Mouse (Mus musculus) brain, adult 2 months (tissue): Measurements from ENCODE around the gene Gm42957.
A peak's percentile ranks its signal among the peaks of the same experiment; 100 is the strongest.
"Not testable (repeated sequence)": the region's sequence is repeated elsewhere in the genome, so short reads cannot be mapped to it uniquely, and the experiment has no call there.

Experiments
- DNase-seq: peaks from one replicate; pipeline ENCODE4 v3.0.0; 2011; ENCODE audit warnings: low read depth, low spot score

Gm42957 gene

DNA sequence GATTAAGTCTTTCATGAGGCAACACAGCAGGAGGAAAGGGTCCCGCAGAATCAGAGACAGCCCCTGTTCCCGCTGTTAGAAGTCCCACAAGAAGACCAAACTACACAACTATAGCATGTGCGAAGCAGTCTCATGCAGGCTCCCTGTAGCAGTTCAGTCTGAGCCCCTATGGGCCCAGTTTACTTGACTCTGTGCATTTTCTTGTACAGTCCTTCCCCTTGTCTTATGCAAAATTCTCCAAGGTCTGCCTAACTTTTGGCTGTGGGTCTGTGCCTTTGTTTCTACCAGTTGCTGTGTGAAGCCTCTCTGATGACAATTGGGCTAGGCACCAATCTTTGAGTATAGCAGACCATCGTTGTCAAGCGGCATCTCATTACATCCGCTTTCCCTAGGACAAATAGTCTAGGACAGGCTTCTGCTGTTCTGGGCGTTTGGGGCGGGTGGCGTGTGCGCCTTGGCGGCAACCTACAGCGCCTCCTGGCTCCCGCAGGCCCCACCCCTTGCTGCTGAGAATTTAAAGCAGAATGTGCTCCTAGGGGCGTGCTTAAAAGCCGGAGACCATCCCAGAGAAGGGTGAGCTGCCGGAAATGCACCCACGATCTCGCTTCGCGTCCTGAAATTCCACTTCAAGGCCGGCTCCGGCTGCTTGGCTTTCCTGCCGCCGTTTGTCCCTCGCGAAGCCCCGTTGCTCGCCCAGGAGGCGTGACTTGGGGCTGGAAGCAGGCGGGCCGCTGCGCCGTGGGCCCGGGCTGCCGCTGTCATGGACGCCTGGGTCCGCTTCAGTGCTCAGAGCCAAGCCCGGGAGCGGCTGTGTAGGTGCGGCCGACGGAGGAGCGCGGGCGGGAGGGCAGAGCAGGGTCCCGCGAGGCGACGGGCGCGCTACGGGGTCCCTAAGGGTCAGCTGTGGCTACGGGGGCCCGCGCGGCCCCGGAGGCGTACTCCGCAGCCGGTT lies at the start of gene Gm42957, which contains the start of gene Pex11b:
Gene Gm42957, plus strand, starts transcription at position 547 of the 952 bp plus-strand sequence.
Gene Pex11b, plus strand, starts transcription at position 449 of the 952 bp plus-strand sequence.
- DNase-seq, result peak; percentile 96

DNA sequence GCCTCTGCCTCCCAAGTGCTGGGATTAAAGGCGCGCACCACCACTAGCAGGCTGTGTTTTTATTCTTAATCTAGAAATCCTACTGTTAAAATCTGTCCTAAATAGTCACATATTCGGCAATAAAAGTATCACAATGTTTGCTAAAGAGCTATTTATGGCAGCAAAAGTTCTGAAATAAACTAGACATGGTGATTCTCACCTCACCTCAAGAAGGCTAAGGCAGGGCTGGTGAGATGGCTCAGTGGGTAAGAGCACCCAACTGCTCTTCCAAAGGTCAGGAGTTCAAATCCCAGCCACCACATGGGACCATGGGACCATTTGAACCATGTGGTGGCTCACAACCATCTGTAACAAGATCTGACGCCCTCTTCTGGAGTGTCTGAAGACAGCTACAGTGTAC lies 44.6 kb upstream of the Gm42957 start:
- no peak for DNase-seq

DNA sequence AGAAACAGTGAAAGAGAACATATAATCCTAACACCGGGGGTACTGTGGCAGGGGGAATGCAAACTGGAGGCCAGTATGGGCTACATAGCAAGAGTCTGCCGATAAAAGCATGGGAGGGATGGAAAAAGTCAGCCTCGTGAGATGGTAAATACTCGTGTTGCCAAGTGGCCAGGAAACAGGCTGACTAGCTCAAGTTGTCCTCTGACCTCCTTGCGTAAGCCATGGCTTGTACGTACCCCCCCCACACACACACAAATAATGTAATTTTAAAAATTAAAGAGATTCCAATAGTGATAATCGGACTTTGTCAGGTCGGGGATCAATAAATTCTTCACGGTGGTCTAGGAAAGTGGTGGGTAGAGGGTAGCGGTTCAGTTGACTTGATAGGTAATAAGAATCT lies 41.9 kb upstream of the Gm42957 start:
- peak; percentile 68 for DNase-seq

DNA sequence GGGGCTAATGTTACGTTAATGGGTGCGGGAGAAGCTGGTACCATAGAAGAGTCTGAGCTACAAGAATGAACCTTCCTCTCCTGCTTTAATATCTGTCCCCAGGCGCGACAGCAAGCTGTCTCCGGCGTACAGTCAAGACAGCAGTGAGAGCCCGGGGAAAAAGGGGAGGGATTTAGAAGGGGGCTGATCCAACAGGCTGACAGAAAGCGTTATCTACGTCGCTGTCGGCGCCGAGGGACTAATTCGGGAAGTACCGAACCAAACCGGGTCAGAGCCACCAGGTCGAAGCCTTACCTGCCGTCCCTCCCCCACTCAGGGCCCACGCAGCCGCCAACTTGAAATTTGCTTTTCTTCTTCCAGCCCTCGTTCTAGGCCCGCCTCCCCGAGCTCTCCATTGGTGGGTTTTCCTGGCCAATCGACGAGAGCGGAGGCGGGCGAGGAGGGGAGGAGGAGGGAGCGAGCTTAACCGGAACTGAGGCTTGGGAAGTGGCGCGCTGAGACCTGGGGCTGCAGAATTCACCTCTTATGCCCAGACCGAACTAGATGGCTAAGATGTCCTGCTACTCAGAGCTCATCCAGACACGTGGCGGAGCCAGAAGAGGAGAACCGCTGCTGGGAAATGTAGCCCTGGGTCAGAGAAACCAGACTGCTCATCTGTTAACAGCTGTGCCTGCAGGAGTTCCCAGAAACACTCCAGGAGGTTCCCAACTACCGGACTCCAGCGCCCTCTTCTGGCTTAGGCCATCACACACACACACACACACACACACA lies 41.3 kb upstream of the Gm42957 start, which contains the start of gene Polr3gl:
Gene Polr3gl, minus strand, starts transcription at position 392 of the 771 bp plus-strand sequence.
- peak; percentile 98 for DNase-seq

DNA sequence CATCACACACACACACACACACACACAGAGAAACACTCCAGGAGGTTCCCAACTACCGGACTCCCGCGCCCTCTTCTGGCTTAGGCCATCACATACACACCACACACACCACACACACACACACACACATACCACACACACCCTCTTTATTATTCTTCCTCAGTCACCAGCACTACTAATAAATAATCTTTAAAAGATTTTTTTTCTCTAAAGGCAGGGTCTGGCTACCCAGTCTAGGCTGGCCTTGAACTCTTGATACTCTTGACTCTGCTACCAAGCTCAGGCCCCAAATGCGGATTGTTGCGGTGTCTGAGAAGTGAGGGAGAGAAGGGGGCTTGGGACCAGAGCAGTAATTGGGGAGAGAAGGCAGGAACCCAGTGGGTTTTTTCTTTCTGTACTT lies 40.4 kb upstream of the Gm42957 start:
- no peak for DNase-seq

DNA sequence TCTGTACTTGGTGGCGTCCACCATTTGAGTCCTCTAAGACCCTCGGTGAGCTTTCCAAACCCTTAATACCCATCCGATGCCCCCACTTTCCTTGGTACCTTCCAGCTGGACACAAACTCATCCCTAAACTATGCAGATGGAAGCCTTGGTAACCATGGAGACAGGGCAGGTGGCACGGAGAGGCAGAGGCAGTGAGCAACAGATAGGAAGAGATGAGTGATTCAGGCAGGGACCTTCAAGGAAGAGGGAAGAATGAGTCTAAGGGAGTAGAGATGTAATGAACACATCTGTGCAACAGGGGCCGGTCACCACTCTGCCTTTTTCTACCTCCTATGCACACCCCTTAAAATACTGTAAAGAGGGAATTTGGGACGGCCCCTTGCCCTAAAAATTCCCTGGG lies 39.6 kb upstream of the Gm42957 start:
- DNase-seq, result peak; percentile 91

DNA sequence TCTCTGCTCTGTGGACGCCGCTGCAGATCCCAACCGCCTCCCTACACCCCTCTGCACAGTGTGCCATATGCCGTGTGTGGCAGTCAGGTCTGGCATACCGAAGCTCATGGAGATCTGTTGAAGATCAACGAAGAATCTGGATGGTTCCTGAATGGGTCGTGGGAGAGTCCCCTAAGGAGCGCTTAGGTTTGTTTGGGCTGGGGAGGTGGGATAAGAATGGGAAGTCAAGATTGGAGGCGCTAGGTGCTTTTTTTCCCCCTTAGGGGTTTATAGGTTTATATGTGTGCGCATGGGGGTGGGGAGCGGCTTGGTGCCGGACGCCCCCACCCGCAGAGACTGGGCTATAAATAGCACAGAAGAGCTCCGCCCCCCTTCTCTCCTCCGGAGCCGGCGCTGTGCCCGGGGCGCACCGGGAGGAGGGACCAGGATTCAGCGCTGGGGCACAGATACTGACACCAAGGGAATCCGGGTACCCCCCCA lies 39.0 kb upstream of the Gm42957 start, which contains the start of gene Ankrd34a:
Gene Ankrd34a, plus strand, starts transcription at position 409 of the 480 bp plus-strand sequence.
- peak; percentile 94 for DNase-seq

DNA sequence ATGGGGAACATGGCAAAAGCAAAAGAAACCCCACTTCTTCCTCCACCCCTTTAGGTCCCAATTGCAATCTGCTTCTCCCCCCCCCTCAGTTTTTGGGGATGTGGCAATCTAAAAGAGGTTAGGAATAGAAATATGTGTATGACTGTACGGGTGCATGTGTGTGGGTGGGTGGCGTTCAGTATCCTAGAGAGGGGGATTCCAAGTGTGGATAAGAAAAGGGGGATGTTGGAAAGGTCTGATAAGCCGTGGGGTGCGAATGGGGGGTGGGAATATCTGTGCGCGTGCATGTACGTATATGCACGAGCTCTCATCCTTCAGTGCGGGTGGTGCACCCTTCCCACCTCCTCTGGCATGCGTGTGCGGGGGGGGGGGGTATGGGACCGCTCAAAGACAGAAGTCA lies 38.4 kb upstream of the Gm42957 start:
- DNase-seq, result peak; percentile 79

DNA sequence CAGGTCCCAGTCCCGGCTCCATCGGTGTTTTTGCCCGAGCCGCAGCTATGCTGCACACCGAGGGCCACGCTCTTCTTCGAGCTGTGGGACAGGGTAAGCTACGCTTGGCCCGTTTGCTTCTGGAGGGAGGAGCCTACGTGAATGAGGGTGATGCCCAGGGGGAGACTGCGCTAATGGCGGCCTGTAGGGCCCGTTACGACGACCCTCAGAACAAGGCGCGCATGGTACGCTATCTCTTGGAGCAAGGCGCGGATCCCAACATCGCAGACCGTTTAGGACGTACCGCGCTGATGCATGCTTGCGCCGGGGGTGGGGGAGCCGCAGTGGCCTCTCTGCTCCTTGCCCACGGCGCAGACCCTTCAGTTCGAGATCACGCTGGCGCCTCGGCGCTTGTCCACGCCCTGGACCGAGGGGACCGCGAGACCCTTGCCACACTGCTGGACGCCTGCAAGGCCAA lies 37.8 kb upstream of the Gm42957 start:
- DNase-seq, result peak; percentile 69

DNA sequence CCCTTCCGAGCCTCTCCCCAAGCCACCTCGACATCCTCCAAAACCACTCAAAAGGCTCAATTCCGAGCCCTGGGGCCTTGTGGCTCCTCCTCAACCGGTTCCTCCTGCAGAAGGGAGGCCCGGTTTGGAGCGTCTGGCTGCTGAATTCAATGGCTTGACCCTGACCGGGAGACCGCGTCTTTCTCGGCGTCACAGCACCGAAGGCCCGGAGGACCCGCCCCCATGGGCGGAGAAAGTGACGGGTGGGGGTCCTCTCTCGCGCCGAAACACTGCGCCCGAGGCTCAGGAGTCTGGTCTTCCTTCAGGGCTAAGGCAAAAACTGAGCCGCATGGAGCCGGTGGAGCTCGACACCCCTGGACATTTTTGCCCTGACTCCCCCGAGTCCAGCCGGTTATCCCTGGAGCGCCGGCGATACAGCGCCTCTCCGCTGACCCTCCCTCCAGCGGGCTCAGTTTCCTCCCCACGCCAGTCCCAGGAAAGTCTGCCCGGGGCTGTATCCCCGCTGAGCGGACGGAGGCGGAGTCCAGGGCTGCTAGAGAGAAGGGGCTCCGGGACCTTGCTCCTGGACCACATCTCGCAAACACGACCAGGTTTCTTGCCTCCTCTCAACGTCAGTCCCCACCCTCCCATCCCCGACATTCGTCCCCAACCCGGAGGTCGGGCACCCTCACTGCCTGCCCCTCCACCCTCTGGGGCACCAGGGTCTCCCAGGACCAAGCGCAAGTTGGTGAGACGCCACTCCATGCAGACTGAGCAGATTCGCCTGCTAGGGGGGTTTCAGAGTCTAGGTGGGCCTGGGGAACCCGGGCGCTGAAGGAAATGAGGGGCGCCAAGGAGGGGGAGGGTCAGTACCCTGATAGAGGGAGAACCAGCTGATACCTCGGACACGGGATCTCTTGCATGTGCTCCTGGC lies 36.9 kb upstream of the Gm42957 start:
- peak; percentile 76 for DNase-seq

DNA sequence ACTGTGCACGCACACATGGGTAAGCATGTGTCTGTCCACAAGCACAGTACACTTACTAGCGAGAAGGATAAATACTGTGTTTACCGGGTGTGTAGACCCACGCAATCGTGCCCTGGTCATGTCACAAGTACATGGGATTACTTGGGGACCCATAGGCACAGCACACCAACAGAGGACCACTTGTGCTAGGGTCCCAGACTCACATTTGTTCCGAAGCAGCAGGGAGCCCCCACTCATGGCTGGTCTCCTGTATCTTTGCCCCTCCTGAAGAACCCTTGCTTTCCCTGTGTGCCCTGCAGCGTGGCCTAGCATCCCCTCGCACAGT lies 36.2 kb upstream of the Gm42957 start:
- peak; percentile 36 for DNase-seq

DNA sequence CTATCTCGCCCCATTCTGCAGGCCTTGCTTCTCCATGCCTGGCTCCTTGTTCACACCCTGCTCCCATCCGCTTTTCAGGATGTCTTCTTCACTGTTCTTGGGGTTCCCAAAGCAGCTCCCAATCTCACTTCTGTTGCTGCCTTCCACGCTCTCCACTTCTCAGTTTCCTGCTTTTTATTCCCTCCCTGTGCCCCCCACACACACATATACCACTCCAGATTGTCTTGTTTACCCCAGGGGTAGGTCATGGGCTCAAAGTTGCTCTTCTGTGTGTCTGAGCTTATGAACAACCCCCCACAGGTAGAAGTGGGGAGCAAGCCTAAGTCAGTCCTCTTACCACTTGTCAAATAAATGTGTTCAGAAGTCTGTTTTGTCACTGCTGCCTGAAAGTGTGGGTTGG lies 35.9 kb upstream of the Gm42957 start:
- no peak for DNase-seq

DNA sequence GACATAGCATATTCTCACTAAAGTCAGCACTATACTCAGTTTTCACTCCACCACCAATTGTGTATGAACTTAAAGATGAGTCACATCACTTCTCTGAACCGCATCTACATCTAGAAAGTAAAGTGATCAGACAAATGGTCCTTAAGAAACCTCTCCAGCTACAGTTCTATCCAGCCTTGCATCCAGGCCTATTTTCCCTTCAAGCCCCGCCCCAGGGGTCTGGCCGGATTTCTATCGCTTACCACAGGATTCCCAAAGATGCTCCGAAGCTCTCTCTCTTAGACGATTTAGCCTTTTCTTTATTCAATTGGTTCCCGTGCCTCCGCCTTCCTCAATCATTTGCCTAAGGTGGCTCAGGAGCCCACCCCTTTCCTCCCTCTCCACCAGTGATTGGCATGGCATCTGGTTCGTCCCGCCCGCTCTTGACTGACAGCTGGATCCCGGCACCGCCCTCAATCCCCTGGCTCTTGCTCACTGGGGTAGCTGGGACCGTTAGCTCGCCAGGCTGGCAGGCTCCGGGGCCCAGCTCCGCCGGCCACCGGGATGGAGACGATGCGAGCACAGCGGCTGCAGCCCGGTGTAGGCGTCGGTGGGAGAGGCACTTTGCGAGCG lies 34.5 kb upstream of the Gm42957 start, which contains the start of gene Lix1l:
Gene Lix1l, plus strand, starts transcription at position 511 of the 612 bp plus-strand sequence.
- DNase-seq, result peak; percentile 99

DNA sequence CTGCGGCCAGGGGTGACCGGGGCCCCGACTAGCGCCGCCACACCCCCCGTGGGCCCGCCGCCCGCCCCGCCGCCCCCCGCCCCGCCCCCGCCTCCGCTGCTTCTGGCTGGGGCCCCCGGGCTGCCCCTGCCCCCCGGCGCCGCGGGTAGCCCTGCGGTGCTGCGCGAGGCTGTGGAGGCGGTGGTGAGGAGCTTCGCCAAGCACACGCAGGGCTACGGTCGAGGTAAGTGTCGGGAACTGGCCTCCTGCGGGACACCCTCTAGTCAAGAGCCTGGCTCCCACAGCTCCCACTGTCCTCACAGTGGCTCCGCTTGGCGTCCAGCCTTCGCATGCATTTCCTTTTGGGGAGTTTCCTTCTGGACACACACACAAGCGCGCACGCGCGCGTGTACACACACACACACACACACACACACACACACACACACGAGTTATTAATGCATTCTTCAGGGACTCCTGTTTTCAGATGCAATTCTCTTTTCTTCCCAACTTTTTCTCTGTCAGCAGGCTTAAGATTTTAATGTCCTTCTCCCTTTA lies 34.0 kb upstream of the Gm42957 start:
- DNase-seq, result peak; percentile 89

DNA sequence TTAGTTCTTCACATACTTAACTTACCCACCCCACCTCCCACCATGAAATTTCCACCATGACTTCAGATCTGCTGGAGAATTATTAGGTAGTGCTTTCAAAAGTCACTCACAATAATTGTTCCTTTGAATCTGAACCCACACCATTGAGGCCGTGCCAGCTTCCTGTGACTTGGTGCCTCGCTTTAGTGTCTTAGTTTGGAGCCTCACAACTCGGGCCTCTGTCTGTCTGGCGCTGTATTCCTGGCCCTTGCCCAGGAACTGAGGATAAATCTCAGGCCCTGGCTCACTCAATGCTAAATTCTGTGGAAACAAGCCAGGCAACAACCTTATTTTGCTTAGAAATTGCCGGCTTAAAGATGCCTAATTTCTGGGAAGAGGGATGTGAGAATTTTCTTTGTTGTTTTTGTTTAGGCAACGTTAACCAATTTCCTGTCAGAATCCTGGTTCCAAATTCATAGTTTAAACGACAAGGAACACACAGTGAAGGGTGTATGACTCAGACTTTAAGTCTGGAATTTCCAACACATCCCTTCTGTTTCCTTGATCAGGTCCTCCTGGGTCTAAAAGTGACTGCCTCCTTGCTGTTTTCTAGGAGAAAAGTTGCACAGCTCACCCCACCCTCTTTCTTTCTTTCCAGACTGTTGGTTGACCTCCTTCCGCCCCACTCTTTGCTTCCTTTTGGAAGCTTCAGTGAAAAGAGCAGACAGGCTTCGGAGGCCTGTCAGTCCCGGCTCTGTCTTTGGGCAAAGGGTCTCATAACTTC lies 33.2 kb upstream of the Gm42957 start:
- DNase-seq, result peak; percentile 63

DNA sequence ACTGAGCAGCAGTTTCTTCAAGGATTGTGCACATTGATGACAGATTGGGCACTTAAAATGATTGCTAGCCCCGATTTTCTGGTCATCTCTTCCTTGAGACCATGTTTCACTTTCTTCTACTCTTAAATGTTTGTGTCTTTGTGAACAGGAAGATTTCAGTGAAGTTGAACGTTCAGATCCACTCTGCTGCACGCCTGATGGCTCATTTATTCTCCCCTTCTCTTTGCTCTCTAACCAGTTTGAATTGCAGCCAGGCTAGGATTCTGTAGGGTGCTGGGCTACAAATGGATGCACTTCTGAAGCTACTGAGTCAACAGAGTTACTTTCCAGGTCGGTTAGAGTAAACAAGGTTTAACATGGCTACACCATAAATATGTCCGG lies 32.6 kb upstream of the Gm42957 start:
- peak; percentile 20 for DNase-seq

DNA sequence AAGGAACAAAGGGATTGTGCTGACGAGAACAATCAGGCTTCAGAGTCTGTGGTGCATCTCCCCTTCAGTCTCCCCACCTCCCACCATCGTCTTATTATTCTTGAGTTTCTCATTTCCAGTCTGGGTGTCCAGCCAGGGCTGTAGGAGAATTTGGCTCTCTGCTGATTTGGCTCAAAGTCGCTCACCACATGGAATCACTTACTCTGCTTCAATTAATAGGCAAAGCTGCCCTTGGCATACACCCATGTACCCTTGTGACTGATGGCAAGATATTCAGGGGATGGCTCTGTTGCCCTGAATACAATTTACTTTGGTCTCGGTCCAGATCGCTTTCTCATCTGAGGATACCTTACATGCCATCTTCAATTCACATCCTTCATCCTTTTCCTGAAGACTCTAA lies 32.0 kb upstream of the Gm42957 start:
- DNase-seq, result peak; percentile 73

DNA sequence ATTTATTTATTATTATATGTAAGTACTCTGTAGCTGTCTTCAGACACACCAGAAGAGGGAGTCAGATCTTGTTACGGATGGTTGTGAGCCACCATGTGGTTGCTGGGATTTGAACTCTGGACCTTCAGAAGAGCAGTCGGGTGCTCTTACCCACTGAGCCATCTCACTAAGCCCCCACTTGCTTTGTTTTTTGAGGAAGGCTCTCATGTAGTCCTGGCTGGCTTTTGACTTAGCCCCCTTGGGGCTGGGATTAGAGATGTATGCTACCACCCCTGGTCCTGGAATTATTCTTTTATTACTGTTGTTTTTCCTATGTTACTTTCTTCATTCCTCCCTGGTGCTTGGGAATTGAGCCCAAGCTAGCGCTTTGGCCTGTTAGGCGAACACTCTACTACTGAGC lies 29.3 kb upstream of the Gm42957 start:
- not testable (repeated sequence) for DNase-seq

DNA sequence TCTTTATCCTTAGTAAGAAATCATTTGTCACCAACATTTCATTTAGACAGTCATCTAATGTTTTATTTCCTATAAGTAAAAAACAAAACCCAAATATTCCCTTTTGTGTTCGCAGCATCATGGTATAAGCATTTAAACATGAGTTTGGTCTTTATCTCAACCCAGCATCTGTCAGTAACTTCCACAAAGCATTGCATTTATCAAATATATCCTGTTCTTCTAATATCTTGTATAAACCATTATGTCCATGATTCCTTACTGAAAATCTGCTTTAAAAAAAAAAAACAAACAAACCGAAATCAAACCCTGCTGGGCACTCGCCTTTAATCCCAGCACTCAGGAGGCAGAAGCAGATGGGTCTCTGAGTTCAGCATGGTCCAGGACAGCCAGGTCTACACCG lies 28.7 kb upstream of the Gm42957 start:
- DNase-seq, result no peak

DNA sequence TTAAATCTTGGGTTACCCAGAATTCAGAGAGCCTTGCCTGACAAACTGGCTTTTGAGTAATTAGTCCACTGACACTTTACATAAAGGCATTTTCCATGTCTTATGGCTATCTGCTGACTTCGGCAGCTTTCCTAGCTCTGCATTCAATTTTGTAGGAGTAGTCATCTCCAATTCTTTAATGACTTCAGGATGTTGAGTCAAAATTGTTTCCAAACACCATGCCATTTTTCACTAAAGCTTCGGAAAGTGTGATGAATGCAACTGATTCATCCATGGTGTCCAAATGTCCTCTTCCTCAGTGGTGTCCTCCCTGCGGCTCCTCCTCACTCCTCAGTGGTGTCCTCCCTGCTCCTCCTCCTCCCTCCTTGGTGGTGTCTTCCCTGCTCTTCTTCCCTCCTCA lies 17.3 kb upstream of the Gm42957 start:
- DNase-seq, result no peak
